Mouse (Mus musculus): Measurements from ENCODE around the gene Zfp867.

The Zfp867 gene

DNA sequence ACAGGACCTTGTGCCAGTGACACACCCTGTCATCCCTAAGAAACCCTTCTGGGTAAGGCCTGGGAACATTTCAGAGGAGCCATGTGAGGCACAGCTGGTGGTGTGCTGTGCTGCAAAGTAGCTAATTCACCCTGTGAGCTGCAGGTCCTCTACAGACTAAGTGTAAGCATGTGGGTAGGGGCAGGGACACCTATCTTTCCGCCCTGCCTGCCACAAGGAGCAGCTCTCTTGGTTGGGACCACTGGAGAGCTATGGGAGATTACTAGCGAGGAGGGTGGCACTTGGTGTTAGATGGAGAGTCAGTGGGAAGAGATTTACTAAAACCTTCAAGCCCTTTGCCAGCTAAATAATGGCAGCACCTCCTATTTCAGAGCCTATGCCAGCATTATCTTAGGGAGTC lies 15.4 kb downstream of the Zfp867 start:
- DNase-seq = no peak

DNA sequence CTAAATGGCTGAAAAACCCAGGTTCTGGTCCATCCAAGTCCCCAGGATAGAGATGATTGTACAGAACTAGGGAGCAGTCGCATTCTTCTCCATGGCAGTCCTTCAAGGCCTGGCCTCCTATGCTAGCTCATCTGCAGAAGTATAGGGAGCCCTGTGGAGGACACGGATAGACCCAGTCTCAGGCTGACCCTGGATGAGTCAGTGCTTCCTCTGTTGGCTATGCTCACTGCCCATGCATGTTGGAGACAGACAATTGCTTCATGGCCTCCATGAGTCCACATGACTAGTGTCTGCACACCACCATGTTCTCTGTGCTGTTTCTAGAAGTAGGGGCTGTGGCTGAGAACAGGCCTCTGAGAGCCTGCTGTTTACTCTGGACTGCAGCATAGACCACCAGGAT lies 15.9 kb downstream of the Zfp867 start:
- DNase-seq = no peak

DNA sequence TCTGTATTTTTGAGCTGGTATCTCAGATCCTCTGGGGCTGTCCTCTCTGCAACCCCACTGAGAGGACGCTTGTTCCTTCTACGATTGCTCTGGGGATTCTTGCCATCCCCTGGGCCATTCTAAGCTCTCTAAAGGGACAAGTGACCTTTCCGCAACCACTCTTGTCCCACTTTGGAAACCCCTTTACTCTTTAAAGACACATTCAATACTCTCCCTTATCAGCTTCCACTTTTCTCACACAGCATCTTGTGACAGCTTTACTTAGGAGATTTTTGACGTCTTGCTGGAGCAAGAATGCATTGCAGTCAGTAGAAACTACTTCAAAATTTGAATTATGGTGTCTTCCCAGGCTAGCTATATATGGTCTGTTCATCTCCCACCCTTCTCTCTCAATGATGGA lies 21.2 kb downstream of the Zfp867 start, which contains the start of gene Snap47:
TSS of gene Snap47 (minus strand) at position 101 of the 400 bp plus-strand sequence.
- no peak for DNase-seq

DNA sequence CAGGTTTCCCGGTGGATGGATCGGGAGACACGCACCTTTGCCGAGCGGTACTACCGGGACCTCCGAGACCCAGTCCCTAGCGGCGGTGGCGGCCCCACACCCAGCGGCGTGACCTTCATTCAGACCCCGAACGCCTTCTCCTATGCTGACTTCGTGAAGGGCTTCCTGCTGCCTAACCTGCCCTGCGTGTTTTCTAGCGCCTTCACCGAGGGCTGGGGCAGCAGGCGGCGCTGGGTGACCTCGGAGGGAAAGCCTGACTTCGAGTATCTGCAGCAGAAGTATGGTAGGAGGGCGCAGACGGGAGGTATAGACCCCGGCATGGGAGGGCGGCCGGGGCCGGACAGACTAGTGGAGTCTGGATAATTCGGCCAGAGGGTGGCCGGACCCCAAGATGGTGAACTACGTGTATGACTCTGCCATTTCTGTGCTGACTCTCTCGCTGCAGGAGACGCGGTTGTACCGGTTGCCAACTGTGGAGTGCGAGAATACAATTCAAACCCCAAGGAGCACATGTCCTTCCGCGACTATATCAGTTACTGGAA lies 22.0 kb downstream of the Zfp867 start:
- peak; percentile 63 for DNase-seq

- DNase-seq = peak; percentile 94
Measured at GRCm38 (mm10) chr11:59449741-59450229, 22.5 kb downstream of the Zfp867 start, which contains the start of gene Jmjd4. Gene Jmjd4 (plus strand): TSS chr11:59450045.

GRCm38 (mm10) chr11:59443102-59443501 lies 29.2 kb downstream of the Zfp867 start:
- DNase-seq = no peak

- no peak for DNase-seq
Measured at GRCm38 (mm10) chr11:59437954-59438353, 34.3 kb downstream of the Zfp867 start.

GRCm38 (mm10) chr11:59432261-59432660 lies 40.0 kb downstream of the Zfp867 start:
- no peak for DNase-seq

- no peak for DNase-seq
Measured at GRCm38 (mm10) chr11:59429959-59430358, 42.3 kb downstream of the Zfp867 start.

DNA sequence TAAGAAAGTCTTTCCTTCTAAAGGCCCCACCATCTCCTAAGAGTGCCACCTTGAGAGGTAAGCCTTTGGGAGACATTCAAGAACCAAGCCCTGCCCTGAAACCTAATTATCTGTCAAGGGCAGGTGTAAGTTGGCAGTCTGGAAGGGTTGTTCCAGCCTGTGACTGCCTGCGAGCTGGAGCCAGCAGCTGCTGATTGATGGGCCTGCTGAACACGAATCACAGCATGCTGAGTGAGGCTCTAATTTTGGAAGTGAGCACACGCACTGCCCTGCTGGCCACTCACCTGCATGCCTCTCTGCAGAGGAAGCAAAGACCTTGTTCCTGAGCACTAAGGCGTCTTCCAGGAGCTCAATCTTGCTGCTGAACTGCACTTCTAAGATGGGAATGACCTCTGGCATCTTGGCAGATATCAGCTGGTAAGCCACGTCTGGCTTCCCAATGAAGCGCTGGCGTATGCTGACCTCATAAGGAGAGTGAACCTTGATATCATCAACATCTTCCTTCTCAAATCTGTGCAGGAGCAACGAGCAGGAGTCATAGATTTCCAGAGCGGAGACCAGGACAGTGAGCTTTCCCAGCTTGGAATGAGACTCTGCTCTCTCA lies 44.1 kb downstream of the Zfp867 start:
- DNase-seq = no peak

DNA sequence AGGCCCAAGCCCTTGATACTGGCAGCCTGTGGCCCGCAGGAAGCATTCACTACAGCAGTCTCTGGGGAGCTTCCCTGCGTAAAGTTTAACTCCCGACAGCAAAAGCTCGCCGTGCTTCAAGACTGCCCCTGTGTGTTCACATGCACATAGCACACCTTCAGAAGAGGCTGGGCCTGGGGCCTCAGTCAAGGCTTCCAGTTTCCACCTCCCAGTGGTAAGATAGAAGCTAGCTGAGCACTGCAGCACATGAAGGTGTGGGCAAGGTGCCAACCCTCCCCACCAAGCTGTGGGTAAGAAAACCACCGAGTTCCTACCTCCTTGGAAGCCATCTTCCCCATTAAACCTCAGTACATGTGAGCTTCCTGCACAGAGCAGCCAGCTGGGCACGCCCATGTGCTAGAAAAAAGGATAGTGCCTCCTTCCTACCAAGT lies 46.6 kb downstream of the Zfp867 start:
- DNase-seq = peak; percentile 53

GRCm38 (mm10) chr11:59423010-59423588 lies 49.2 kb downstream of the Zfp867 start:
- no peak for DNase-seq

GRCm38 (mm10) chr11:59421967-59422366 lies 50.3 kb downstream of the Zfp867 start:
- DNase-seq = peak; percentile 35

- peak; percentile 34 for DNase-seq
Measured at GRCm38 (mm10) chr11:59421436-59421835, 50.8 kb downstream of the Zfp867 start.

DNA sequence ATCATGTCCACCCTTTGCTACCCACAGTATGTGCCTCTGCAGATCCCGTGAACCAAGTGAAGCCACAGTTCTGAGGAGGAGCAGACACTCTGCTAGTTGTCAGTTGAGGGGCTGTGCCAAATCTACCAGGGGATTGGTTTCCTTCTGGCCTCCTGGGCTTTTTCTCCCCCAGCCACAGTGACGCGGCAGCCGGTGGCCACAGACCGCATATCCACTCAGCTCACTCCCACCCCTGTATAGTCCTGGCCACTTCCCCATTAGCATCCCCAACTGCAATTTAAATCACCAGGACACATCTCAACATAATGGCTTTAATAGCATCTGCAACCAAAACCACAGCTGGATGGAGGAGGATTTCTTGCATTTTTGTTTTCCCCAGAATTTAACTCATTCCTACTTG lies 53.6 kb downstream of the Zfp867 start:
- DNase-seq = peak; percentile 38

- DNase-seq = no peak
Measured at GRCm38 (mm10) chr11:59412999-59413863, 59.0 kb downstream of the Zfp867 start.

DNA sequence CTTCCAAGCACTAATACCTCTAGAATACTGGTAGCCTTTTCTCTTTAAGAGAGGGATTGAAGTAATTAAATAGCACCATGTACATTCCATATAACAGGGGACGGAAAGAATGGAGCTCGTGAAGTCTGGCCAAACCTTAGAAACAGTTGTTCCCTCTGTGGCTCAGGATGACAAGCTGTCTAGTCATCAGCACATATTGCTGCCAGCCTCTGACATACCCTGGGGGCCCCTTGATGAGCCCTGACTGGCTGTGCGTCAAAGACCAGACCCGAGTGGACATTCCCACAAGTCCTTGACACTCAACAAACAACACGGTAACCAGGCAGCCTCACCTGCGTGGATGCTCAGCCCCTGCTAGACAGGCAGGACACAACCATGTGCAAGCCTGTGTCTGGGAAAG lies 60.2 kb downstream of the Zfp867 start:
- DNase-seq = no peak

All from kidney, postnatal 10 days (tissue).